Mouse (Mus musculus) heart, adult 9 months (tissue): Measurements from ENCODE around the gene 1700020D05Rik.

Experiments used
- DNase-seq, 2 experiments: peaks; one replicate each; pipeline ENCODE4 v3.0.0; 2022; ENCODE audit warnings: low spot score in 2 of 2

Gene 1700020D05Rik

GRCm38 (mm10) chr19:5503687-5504086 is at the start of gene 1700020D05Rik:
TSS of gene 1700020D05Rik (minus strand) at chr19:5503787.
- no peak for DNase-seq

- no peak for DNase-seq
Observed at GRCm38 (mm10) chr19:5547471-5548056, 44.0 kb upstream of the 1700020D05Rik start.

GRCm38 (mm10) chr19:5544031-5544430 is 40.4 kb upstream of the 1700020D05Rik start:
- DNase-seq, result no peak

GRCm38 (mm10) chr19:5543362-5543761 is 39.8 kb upstream of the 1700020D05Rik start:
- DNase-seq, result no peak

GRCm38 (mm10) chr19:5538786-5539185 is 35.2 kb upstream of the 1700020D05Rik start:
- no peak for DNase-seq

GRCm38 (mm10) chr19:5532520-5532919 is 28.9 kb upstream of the 1700020D05Rik start:
- DNase-seq, result no peak

GRCm38 (mm10) chr19:5530138-5530524 is 26.5 kb upstream of the 1700020D05Rik start:
- no peak for DNase-seq

- peak; percentile 94 to 95 for DNase-seq
Observed at GRCm38 (mm10) chr19:5529325-5530137, 25.9 kb upstream of the 1700020D05Rik start.

GRCm38 (mm10) chr19:5525204-5525603 is 21.6 kb upstream of the 1700020D05Rik start:
- no peak for DNase-seq

- DNase-seq, result no peak
Observed at GRCm38 (mm10) chr19:5518721-5519120, 15.1 kb upstream of the 1700020D05Rik start.

GRCm38 (mm10) chr19:5516906-5517505 is 13.4 kb upstream of the 1700020D05Rik start:
- DNase-seq, result no peak

GRCm38 (mm10) chr19:5515840-5516777 is 12.5 kb upstream of the 1700020D05Rik start:
- no peak for DNase-seq

GRCm38 (mm10) chr19:5513005-5513349 is 9.4 kb upstream of the 1700020D05Rik start:
- no peak for DNase-seq

GRCm38 (mm10) chr19:5512091-5513004 is 8.8 kb upstream of the 1700020D05Rik start:
- DNase-seq, result no peak

GRCm38 (mm10) chr19:5511074-5511632 is 7.6 kb upstream of the 1700020D05Rik start:
- DNase-seq, result peak in 1 of 2 experiments; percentile 15

GRCm38 (mm10) chr19:5510031-5511026 is 6.7 kb upstream of the 1700020D05Rik start, which contains the start of gene Snx32:
TSS of gene Snx32 (minus strand) at chr19:5510538.
- DNase-seq, result peak; percentile 99

- DNase-seq, result no peak
Observed at GRCm38 (mm10) chr19:5500330-5500875, 3.2 kb downstream of the 1700020D05Rik start.

GRCm38 (mm10) chr19:5496052-5496370 is 7.6 kb downstream of the 1700020D05Rik start:
- no peak for DNase-seq
